Mouse (Mus musculus) ES-Bruce4 (cell line): ENCODE measurements around the gene Apob.

Experiments
- CTCF ChIP-seq: IDR thresholded peaks from one replicate; pipeline ENCODE4 v1.8.1; 2011; ENCODE audit warnings: low read depth, low read length
- EP300 ChIP-seq: IDR thresholded peaks from 2 replicates; pipeline ENCODE4 v1.6.1; 2011; ENCODE audit warnings: low read depth, low read length; ENCODE audit not compliant: insufficient read depth
- POLR2A ChIP-seq: IDR thresholded peaks from one replicate; pipeline ENCODE4 v1.8.1; 2011; ENCODE audit warnings: low read length; ENCODE audit not compliant: insufficient read depth

- TF ChIP-seq POLR2A (no peak), CTCF (no peak), EP300 (no peak)
These were observed 6.6 kb upstream of the Apob start for GRCm38 (mm10) chr12:7970817-7971216.
